Mouse (Mus musculus) adrenal gland, adult 2 months (tissue): ENCODE measurements around the gene Vmn1r30. TPM values are rescaled to one million over a fixed set of nuclear protein-coding genes. Genes with fewer than 3 reads are reported as not detected.

Experiments
- DNase-seq: peaks from one replicate; pipeline ENCODE4 v3.0.0; 2021
- long read RNA-seq: library from polyadenylated mRNA; stranded (forward); transcript quantifications from one replicate; pipeline ENCODE4 v2.0.0, GENCODE M21; 2021
- polyA plus RNA-seq: library from polyadenylated mRNA; depleted of rRNA; stranded (reverse); fragments of >200 nt; gene quantifications from 2 replicates; pipeline ENCODE4 v1.2.3, GENCODE M21; 2012; rRNA removed
- total RNA-seq, 2 experiments: library from RNA; stranded (reverse); gene quantifications; 2 replicates each; pipeline ENCODE4 v1.2.3; 2021

The Vmn1r30 gene
- total RNA-seq = not detected
- polyA plus RNA-seq = not detected in 2 replicates
- long read RNA-seq = 0 reads

DNA sequence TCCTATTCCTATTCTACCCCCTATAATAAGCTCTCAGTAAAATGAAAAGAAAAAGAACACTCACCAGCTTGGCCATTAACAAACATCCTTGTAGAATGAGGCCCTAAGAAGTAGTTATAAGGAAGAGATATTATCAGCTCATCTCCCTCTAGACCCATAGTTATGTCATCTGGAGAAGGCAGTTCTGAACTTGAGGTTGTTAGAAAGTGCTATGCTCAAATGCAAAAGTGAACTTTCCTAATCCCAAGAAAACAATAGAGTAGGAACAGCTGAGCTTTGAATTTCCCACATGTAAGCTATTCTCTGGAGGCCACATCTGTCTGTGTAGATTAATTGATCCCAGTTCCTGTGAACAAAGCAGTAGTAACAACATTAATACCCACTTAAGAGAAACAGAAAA, at the start of gene Vmn1r30:
TSS of gene Vmn1r30 (minus strand) at position 101 of the 400 bp plus-strand sequence.
- DNase-seq = no peak

DNA sequence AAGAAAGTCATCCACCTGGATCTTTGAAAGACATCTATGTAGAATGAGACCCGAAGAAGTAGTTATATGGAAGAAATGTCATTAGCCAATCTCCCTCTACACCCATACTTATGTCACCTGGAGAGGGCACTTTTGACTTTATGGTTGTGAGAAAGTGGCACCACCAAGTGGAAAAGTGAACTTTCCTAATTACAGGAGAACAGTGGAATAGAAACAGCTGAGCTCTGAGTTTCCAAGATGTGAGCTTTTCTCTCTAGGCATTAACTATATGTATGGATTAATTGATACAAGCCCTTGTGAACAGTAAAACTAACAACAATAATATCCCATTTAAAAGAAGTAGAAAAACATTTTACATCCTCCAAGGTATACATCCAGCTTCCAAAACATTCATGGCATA, 32.0 kb upstream of the Vmn1r30 start, which contains the start of gene Vmn1r31:
TSS of gene Vmn1r31 (minus strand) at position 101 of the 400 bp plus-strand sequence.
- no peak for DNase-seq

Other genes with a start within 250 kb of the Vmn1r30 start
- gene Vmn1r27, start 224.6 kb downstream of the Vmn1r30 start, total RNA-seq = not detected
- not detected in 2 replicates for gene Vmn1r27, start 224.6 kb downstream of the Vmn1r30 start, polyA plus RNA-seq
- not detected for gene Vmn1r28, start 181.3 kb downstream of the Vmn1r30 start, total RNA-seq
- not detected in 2 replicates for gene Vmn1r28, start 181.3 kb downstream of the Vmn1r30 start, polyA plus RNA-seq
- not detected for gene Vmn1r29, start 141.8 kb downstream of the Vmn1r30 start, total RNA-seq
- not detected in 2 replicates for gene Vmn1r29, start 141.8 kb downstream of the Vmn1r30 start, polyA plus RNA-seq
- gene Vmn1r31, start 31.9 kb upstream of the Vmn1r30 start, total RNA-seq = not detected
- not detected in 2 replicates for gene Vmn1r31, start 31.9 kb upstream of the Vmn1r30 start, polyA plus RNA-seq
- gene Abcg2, start 141.1 kb upstream of the Vmn1r30 start, total RNA-seq = 10 to 100 TPM; 19.9 to 33.7 TPM
- 1.5 and 1.7 TPM in 2 replicates for gene Abcg2, start 141.1 kb upstream of the Vmn1r30 start, polyA plus RNA-seq